Mouse (Mus musculus): Measurements from ENCODE around the gene Thyn1.

Thyn1 gene

DNA sequence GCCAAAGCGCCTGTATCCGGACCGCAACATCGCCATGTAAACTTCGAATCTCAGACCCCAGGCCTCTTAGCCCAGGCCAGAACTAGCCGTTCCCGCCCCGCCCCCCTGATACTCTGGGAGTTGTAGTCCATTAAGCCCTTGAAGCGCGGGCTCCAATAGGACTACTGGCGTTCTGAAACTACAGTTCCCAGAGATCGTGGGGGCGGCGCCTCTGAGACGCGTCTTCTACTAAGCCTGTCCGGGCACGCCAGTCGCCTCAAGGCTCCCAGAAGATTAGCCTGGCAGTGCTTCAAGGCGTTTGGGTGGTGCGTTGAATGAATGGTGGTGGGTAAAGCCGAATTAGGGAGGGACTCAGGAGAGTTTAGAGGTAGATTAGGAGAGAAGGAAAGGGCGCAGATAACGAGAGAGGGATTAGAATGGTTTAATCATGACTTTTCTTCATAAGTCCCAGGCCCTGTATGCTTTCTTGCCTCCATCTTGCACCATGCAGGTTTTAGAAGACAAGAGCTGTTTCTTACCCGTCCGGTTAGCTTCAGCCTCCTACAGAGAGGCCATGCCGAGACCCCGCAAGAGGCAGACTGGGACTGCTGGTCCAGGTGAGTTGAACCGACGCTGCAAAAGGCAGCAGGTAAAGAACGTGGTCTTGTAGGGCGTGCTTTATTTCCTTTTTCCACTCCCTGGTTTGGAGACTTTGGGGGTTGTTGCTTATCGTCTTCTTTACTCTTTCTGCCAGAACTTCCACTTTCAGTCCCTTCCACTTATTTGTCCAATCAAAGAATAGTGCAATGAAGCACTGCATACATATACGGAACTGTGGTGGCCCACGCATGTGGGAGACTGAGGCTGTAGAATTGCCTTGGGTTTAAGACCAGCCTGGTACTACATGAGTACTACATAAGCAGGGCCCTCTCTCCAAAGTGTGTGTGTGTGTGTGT, at the start of gene Thyn1, which contains the start of gene Acad8:
Thyn1 (plus strand) TSS at position 250 of the 935 bp plus-strand sequence.
Acad8 (minus strand) TSS at position 106 of the 935 bp plus-strand sequence.
- in situ Hi-C loops (cut with MboI, MseI), result no loop called here

DNA sequence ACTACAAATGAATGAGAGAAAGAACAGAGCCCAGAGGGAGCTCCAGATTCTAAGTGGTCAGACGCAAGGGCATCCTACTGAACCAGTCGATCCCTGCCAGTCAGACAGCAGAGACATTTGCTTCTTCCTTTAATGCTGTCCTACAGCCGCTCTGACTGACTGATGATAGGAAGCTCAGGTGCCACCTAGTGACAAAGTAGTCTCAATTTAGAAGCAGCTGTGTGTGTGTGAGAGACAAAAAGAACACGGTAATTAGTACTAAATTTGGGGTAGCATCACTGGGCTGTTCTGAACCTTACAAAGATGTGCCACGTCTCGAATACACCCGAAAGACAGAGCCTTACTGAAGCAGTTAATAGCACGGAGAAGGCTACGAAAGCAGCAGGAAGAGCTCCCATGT, 21.8 kb upstream of the Thyn1 start:
- in situ Hi-C loops (cut with MboI, MseI), result loop anchor here in 1 of 2 experiments (10.0 kb wide), 1 partner anchor 1613 kb away; no protein-coding TSS in a partner anchor

DNA sequence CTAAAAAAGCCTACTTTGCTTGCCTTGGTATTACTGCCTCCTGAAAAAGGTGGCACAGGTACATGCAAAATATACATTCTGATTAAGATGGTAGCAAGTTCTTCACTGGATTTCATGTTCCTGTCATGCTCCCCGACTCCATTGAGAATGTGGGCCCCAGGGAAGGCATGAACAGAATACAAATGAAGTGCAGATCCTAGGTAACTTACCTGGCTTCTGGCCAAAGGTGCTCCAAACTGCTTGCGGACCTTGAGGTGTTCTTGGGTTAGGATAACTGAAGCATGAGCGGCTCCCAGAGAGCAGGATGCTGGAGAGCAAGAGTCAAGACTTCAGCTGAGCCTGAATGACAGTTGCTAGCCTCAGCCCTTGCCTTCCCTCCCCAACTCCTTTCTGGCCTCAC, 20.7 kb upstream of the Thyn1 start:
- in situ Hi-C loops (cut with MboI, MseI), result loop anchor here in 1 of 2 experiments (10.0 kb wide), 1 partner anchor 1614 kb away; no protein-coding TSS in a partner anchor

DNA sequence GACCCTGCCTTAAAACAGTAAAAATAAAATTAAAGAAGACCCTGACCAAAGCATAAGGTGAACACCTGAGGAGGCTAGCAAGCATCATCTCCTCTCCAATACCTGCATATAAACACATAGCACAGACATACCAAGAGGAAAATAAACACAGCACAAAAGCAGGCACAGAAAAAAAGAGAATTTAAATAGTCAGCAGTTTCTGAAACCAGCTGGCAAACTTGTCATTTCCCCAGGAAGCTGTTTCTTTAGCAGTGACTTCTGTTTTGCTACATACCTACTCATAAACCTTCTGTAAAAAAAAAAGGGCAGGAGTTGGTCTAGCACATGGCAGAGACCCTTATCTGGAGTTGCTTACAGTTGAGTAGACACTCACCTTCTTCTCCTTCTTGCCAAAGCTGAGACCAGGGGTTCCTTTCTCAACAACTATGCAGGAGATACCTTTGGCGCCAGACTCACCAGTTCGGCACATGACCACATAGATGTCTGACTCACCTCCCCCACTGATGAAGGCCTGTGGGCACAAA, 14.4 kb upstream of the Thyn1 start:
- in situ Hi-C loops (cut with MboI, MseI), result no loop called here

DNA sequence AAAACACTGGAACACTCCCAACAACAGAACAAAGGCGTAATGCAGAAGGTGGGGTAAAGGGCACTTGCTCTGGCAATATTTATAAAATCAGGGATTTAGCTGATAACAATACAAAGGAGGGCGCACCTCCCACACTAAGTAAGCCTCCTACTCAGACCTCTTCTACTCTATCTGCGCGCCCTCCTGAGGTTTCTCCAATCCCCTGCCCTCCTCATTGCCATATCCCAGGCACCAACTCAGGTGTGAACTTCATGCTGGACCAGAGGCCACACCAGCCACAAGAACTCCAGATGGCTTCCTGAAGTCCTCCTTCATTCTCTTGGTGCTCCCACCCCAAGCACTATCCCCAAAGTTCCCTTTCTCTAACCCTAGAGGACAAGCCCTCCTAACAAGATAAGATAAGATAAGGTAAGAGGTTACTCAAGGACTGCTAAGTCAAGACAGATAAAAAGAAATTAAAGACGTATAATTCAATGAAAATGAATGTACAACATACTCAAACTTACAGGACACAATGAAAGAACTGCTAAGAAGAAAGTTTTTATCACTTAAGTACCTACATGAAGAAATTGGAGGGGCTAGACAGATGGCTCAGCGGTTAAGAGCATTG, 13.7 kb upstream of the Thyn1 start:
- in situ Hi-C loops (cut with MboI, MseI), result no loop called here

DNA sequence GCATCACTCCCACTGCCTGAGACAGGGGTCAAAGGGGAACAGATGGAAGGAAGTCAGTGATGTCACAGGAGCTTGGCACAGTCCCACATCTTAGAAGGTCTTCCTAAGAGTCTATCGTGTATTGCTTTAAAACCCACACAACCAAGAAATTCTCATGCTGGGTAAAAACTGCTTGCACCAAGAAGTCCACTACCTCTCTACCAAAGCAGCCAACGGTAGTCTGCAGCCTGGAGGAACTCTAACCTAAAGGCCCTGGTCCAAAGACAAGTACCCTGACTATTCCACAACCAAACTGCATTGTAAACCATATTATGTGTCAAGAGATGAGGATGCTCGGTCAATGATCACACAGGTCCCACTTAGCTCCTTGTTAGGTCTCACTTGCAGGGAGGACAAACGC, 9.3 kb upstream of the Thyn1 start:
- in situ Hi-C loops (cut with MboI, MseI), result no loop called here

DNA sequence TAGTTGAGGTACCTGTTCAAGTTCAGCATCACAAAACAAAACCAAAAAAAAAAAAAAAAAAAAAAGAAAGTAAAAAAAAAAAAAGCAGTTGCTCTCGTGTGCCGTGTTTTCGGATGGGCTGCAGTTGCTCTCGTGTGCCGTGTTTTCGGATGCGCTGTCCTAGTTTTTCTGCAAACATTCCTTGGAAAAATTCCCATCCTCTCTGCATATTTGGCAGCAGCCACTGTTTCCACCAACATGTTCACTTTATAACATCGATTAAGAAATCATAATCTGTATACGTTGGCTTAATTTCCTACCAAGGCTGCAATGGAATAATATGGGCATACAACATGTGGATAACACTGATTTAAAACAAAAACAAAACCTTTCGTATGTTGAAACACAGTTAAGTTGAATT, 6.4 kb upstream of the Thyn1 start:
- in situ Hi-C loops (cut with MboI, MseI), result no loop called here

DNA sequence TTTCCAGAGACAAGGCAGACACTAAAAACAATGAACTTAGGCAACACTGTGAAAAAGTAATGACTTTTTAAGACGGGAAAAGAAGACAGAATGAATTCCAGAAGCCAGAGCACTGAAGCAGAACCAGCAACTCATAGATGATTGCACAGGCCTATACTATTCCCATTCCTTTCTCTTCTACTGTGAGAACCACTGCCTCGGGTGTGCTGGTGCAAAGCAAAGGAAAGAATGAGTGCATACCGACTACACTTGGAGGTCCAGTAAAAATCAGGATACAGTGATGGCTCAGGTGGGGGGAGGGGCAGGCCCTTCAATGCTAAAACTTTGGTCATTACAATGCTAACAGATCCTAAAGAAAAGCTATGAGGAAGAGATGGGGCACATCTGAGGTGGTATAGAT, 5.6 kb upstream of the Thyn1 start:
- in situ Hi-C loops (cut with MboI, MseI), result no loop called here

DNA sequence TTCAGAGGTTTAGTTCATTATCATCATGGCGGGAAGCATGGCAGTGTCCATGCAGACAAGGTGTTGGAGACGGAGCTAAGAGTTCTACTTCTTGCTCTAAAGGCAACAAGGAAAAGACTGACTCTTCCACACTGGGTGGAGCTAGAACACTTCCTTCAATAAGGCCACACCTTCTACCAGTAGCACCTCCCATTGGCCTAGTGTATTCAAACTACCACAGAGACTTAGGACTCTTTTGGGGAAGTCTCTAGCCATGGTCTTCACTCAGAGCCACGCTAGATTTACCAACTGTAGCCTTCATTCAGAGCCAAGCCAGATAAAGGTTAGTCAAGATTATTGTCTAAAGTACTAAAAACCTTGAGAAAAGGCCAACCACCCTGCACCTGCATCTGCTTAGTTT, 2.4 kb upstream of the Thyn1 start:
- in situ Hi-C loops (cut with MboI, MseI), result no loop called here

DNA sequence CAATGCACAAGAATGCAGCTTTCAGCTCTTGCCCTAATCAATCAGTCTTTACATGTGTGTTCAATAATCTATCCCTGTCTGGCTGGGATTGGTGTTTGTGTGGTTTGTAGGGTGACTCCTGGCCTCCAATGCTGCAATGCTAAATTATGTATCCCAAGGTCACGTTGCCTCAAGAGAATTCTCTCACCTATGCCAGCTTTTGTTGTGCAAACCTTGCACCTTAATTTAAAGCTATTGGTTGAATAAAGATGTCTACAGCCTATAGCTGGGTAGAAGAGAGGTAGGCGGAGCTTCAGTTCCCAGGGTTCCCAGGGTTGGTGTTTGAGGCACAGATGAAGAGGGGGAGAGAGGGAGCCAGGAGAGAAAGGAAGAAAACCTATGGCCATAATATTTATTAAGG, 2.0 kb upstream of the Thyn1 start:
- in situ Hi-C loops (cut with MboI, MseI), result no loop called here

DNA sequence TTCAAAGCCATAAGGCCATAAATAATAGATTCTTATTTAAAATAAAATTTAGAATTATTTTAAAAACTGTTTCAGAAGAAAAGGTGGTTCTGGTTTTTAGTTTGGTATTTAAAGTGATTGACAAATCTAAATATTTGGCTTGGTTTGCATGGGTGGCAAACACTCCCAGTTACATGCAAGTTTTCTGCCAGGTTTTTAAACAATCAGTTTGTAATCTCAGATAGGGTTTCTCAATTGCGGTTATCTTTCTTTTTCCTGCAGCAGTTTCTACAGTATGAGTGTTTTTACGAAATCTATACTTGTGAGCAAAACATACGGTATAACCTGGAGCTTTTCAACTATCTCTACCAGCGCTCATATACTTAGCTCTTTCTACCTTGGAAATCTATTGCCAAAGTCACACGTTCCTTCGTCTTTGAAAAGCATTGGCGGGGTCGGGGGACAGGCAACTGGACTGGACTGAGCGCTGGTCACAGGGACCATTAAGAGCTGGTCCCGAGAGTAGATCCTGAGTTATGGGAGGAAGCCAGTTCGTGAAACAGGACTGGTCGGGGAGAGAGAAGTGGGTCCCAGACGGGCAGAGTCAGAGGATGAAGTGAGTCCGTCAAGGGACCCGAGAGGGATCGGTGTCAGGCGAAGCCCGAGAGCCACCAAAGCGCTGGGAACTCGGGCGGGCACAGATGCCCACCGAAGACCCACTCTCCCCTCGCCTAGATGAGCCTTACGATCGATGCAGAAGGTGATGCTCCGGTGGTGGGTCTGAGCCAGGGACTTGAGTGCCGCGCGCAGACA, 645 bp upstream of the Thyn1 start:
- in situ Hi-C loops (cut with MboI, MseI), result no loop called here

DNA sequence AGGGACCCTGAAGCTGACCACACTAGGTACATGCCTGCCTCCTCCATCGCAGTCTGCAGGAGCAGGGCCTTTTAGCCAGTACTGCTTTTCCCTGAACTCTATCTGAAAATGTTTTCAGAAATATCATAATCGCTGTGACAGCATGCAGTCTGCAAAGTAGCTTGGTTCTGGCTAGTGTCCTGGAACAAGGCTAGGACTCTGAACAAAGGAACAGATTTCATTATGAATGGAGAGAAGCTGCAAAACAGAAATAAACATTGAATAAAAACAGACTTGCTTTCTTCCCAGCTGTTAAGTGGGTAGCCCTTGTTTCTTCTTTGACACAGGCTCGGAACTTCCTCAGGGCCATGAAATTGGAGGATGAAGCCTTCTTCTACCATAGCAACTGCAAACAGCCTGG, 5.7 kb downstream of the Thyn1 start:
- in situ Hi-C loops (cut with MboI, MseI), result no loop called here

DNA sequence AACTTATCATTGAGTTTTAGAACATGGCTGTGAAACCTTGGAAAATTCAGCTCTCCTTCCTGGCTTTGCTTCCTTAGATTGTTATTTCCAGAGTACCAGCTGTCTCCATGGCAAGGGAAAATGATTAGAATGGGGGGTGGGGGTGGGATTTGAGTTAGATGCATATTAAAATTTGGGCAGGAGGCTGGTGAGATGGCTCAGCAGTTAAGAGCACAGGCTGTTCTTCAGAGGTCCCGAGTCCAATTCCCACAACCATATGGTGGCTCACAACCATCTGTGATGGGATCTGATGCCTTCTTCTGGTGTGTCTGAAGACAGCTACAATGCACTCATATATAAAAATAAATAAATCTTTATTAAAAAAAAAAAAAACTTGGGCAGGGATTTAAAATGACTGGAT, 6.4 kb downstream of the Thyn1 start:
- in situ Hi-C loops (cut with MboI, MseI), result no loop called here

DNA sequence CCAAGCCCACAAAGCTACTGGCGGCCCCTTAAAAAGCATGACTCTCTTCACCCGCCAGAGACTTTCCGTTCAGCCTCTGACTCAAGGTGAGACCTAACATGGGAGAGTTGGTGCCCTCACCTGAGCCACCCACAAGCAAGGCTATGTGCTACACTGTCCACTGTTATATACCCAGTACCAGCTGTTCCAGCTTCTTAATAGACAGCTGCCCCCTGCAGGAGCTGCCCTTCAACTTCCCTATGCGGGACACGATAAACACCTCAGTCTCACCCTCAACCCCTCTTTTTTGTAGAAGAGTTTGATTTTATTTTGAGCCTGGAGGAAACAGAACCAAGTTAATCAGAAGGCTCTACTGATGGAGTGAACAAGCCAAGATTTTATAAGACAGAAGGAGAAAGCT, 7.4 kb downstream of the Thyn1 start:
- in situ Hi-C loops (cut with MboI, MseI), result no loop called here

DNA sequence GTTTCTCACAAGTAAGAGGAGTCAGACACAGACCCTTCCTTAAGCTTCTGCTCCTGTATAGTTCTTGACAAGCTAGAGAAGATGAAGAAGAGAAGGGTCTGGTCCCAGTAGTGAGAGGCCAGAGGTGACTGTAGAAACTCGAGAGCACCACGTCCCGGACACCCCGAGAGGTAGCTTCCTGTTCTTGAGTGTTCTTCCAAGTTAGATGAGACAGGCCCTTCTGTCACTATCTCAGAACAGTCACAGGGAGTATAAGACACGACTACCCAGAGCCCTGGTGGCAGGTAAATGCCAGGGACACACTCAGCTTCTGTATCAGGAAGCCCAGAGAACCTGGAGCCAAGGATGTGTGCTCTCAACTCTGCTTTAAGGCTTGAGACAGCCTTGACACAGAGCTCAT, 9.7 kb downstream of the Thyn1 start:
- in situ Hi-C loops (cut with MboI, MseI), result no loop called here

DNA sequence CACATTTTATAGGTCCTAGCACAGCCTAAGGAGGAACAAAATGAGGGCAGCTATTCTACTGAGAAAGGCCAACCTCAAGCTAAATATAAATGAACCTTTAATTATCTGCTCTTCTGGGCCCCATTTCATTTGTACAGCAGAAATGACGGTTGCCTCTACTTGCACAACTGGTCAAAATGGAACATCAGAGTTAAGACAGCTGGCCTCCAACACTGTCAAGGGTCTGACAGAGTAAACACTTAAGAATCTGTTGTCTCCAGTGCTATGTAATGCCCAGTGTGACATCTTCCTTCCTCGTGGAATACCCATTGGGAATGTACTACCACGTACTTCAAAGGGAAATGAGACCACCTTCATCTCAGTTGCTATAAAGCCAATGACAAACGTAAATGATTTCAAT, 12.1 kb downstream of the Thyn1 start:
- in situ Hi-C loops (cut with MboI, MseI), result no loop called here

DNA sequence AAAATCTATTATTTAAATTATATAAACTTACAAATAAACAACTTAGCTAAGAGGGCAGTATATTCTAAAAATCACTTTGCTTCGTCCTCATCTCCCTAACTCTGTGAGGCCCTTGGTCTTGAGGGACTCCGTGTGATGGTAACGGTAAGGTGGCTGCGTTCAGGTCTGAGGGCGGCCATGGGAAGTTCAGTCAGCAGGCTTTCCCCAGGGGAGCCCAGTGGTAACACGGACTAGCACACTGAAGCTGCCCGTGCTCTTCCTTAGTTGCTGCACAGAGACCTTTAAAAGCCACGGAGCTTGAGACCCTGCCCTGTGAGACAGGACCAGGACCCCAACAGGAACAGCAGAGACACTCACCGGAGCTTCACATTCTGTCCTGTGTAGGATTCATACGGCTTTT, 19.5 kb downstream of the Thyn1 start:
- in situ Hi-C loops (cut with MboI, MseI), result no loop called here

DNA sequence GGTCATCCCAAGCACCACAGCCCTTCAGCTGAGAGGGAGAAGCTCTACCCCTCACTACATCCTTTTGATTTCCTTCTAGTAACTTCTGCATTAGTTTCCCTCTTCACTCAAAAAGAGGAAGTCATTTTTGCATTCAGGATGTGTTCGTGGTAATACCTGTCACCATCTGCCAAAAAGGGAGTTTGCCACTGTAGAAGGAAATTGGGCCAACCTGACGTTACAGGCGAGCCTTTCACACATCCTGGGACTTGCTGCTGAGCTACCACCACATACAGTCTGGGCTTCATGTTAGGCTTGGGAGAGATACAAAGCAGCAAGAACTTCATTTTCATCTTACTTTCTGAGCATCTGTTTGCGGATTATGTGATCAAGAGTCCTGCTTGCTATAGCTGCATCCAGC, 24.2 kb downstream of the Thyn1 start:
- in situ Hi-C loops (cut with MboI, MseI), result no loop called here

DNA sequence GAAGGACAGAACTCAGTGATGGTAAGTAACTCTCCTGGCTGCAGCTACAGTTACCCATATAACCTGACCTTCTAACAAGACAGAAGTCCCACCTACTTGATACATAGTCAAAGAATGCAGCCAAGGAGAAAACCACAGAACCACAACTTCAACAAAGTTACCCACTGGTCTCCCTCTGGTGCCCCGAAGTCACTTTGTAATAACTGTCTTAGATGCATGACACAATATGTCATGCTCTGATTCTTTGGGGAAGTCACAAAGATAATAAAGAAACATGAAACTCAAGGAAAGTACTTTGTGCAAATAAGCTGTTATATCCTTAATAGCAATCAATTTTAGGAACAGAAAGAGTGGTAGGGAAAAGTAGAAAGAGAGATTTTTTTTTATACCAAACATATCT, 27.2 kb downstream of the Thyn1 start:
- in situ Hi-C loops (cut with MboI, MseI), result loop anchor here (25.0 kb wide), 2 partner anchors 1539 to 1739 kb away; partner anchors contain the start of gene Eepd1 (in 1 of the 2)

DNA sequence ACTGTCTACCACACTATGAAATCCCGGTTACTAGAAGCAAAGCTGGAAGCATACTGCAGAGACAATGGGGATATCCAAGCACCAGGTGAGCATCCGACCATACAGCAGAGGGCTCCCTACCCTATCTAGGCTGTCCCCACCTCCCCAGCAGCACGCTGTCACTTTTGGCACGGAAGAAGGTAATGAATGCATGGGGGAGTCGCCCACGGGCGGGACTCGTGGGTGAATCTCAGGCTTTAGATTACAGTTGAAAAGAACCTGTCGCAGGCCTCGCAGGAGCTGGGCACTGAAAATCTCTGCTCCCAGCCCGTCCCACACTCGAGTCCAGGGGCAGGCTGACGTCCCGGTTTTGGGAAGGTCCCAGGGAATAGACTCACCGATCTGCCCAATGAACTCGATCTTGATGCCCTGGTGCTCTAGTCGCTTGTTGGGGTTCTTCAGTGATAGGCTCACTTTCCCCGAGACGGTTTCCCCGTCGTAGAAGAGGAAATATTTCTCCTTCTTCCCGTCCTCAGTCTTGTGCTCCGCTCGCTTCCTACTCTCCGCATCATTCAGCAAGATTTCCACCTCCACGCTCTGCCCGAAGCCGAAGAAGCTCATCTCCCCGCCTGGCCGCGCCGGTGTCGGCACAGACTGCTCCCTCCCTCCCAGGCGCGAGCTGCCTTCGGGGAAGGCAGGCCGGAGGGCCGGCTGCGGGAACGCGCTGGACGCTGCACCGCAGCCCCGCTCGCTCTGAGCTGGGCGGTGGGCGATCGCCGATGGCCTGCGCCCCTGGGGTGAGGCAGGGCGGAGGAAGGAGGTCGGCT, 29.7 kb downstream of the Thyn1 start:
- in situ Hi-C loops (cut with MboI, MseI), result loop anchor here (25.0 kb wide), 2 partner anchors 1542 to 1742 kb away; partner anchors contain the start of gene Eepd1 (in 1 of the 2)

Measured in T-helper 17 cell (primary cell).